Mouse (Mus musculus) cerebellum, adult 2 months (tissue): ENCODE results near the gene Erc1.

Experiments used
- CTCF ChIP-seq: fragments of 200-500 bp; IDR thresholded peaks from 2 replicates; pipeline ENCODE4 v1.5.1; 2011; ENCODE audit warnings: low read depth, mild to moderate bottlenecking, control low read depth, low read length, moderate library complexity, borderline replicate concordance; ENCODE audit not compliant: insufficient read depth
- POLR2A ChIP-seq: fragments of 200-500 bp; IDR thresholded peaks from 2 replicates; pipeline ENCODE4 v1.6.1; 2011; ENCODE audit warnings: low read length, control low read depth, borderline replicate concordance; ENCODE audit not compliant: insufficient read depth

GRCm38 (mm10) chr6:119737716-119738115 lies 110.3 kb downstream of the Erc1 start:
- TF ChIP-seq CTCF = no peak
- TF ChIP-seq POLR2A = no peak
